ENCODE assay signal across 1 mouse cellular context in genomic region chr17:34023678-34024077, GRCm38 (mm10).
TF ChIP-seq lines count a peak whose summit lies in the region.

No protein-coding gene starts in this region.

TF ChIP-seq in CH12.LX, 34 proteins besides CTCF, POLR2A, EP300 and RAD21 (continued from another document):
- TF ChIP-seq USF2 (conservative IDR thresholded peaks at IDR 0.05; ENCODE audit: low read depth, low read length), result no peak
- no peak for TF ChIP-seq PAX5 (IDR thresholded peaks at IDR 0.05; ENCODE audit: low read length)
- no peak for TF ChIP-seq UBTF (IDR thresholded peaks at IDR 0.05; ENCODE audit: low read depth, low read length)
- TF ChIP-seq CHD2 (IDR thresholded peaks at IDR 0.05; ENCODE audit: low read length), result no peak
TF ChIP-seq in CH12.LX: peak in this region for 0.
